Mouse (Mus musculus) naive thymus-derived CD4-positive, alpha-beta T cell, adult 2 months (primary cell): ENCODE measurements around the gene Rpap3.
"Not testable (repeated sequence)": the region's sequence is repeated elsewhere in the genome, so short reads cannot be mapped to it uniquely, and the experiment has no call there.

Experiments
- DNase-seq: peaks from one replicate; pipeline ENCODE4 v3.0.0-alpha.2; 2011; ENCODE audit warnings: low read depth

Rpap3 gene

GRCm38 (mm10) chr15:97684118-97684517 lies 21.5 kb downstream of the Rpap3 start:
- no peak for DNase-seq

GRCm38 (mm10) chr15:97682053-97682452 lies 23.6 kb downstream of the Rpap3 start:
- no peak for DNase-seq

DNA sequence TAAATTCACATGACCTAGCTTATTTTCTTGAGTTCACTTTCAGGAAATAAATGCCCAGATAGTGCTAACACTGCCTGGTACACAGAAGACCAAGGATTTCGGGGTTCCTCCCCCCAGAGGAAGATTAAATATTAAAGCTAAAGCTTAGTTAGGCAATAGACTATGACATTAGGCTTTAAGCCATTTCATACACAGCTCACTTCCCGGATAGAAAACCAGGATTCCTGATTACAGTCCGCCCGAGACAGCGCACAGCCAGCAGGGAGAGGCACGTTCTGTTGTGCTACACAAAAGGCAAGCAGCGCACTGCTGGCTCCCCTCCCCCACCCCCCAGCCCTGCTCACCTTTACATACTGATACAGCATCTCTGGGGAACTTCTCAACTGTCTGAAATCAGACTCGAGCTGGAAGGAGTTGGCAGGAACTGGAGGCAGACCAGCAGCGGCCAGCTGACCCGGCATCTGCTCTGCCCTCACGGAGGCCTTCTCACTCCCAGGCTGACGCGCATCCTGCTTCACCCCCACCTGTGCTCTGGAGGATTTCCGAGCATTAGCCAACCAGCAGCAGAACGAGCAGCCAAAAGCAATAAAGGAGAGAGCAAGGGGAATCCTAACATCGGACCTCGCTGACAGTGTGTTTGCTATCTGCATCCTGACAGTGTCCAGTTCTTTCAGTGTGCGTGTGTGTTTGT lies 25.5 kb downstream of the Rpap3 start:
- DNase-seq = no peak

DNA sequence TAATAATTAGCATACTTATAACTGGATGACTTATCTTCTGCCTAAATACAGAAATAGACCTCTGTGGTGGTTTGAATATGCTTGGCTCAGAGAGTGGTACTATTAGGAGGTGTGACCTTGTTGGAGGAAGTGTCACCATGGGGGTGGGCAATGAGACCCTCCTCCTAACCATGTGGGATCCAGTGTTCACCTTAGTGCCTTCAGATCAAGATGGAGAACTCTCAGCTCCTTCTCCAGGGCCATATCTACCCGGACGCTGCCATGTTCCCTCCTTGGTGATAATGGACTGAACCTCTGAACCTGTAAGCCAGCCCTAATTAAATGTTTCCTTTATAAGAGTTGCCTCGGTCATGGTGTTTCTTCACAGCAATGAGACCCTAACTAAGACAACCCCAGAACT lies 28.3 kb downstream of the Rpap3 start:
- DNase-seq = no peak

- DNase-seq = peak; percentile 14
Observed at GRCm38 (mm10) chr15:97675927-97676326, 29.7 kb downstream of the Rpap3 start.

DNA sequence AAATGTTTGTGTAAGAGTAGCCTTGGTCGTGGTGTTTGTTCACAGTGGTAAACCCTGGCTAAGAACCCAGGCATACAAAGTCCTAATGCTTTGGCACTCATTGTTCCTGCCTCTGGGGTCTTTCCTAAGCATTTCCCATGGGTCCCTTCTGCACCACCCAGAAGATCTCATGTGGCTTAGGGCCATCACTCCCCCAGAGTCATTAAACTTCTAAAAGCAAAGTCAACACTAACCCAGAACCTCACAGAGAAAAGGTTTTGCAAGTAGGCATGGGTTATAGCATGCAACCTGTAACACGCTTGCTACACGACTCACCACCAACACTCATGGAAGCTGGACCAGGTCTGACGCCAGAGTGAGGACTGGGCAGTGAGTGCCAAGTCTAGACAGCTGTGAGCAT lies 31.2 kb downstream of the Rpap3 start:
- no peak for DNase-seq

GRCm38 (mm10) chr15:97673256-97674000 lies 32.2 kb downstream of the Rpap3 start:
- no peak for DNase-seq

DNA sequence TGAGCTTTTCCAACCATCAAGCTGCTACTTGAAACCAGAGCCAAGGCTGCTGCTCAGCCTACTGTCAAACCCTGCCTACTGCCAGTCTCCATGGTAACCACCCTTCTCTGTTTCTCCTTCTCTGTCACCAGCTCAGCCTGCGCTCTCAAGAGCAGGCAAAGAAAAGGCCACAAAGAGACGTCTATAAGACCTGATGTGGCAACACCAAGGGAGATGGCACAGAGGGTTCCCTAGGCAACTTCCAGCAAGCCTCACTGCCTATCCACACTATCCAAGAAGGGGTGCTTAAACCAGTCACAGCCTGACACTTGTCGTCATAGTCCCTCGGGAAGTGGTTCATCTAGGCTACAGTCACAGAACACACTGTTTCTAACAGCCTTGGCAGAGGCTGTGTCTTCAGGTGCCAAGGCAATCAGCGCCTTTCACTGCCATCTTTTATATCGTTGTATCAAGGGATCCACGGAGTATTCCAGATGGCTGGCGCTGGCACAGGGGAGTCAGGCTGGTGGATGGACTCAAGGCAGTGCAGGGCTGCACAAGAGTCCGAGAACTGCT lies 33.3 kb downstream of the Rpap3 start:
- DNase-seq = no peak

DNA sequence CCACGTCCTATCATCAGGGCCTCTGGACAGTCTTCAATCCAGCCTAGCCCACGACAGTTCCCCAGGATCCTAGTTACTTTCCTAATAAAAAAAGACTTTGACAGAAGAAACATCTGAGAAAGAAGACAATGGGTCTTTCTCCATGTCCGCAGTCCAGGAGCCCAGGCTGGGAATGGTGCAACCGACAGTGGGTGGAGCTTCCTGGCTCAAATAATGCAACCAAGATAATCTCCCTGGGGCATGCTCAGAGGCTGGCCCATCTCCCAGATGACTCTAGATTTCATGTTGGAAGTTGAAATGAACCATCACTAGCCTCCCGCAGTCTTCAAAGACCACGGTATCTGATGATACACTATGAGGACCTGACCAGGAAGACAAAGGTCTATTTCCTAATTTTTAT lies 35.1 kb downstream of the Rpap3 start:
- no peak for DNase-seq

GRCm38 (mm10) chr15:97668158-97668877 lies 37.3 kb downstream of the Rpap3 start:
- not testable (repeated sequence) for DNase-seq

- DNase-seq = peak; percentile 91
Observed at GRCm38 (mm10) chr15:97667437-97667836, 38.2 kb downstream of the Rpap3 start.

GRCm38 (mm10) chr15:97666457-97666770 lies 39.2 kb downstream of the Rpap3 start:
- peak; percentile 41 for DNase-seq

DNA sequence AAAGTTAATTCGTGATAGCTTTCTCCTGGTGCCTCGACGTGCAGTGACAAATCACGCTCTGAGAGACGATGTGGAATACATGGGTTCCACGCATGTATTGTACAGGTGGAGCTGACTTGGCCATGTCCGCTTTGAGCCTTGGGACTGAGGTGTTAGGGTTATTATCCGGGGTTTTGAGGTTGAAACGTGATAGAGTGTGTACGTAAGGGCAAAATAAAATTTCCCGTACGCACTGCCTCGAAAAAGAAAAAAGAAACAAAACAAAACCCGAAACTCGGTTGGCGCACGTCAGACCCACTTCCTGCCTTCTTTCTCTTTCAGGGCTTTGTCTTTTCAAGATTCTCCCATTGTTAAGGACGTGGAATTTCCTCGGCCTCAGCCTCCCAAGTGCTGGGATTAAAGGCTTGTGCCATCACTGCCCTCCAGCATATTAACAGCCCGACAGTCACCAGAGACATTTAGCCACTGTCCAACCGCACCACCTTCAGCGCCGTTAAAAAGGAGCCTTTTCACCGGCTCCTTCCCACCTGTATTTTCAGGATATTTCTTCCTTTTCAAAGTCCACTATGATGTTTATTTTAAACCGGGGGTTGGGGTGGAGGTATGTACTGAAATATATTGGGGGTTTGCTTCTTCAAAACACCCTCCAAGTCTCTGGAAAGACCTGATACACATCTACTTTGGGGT lies 39.7 kb downstream of the Rpap3 start:
- DNase-seq = peak; percentile 82

DNA sequence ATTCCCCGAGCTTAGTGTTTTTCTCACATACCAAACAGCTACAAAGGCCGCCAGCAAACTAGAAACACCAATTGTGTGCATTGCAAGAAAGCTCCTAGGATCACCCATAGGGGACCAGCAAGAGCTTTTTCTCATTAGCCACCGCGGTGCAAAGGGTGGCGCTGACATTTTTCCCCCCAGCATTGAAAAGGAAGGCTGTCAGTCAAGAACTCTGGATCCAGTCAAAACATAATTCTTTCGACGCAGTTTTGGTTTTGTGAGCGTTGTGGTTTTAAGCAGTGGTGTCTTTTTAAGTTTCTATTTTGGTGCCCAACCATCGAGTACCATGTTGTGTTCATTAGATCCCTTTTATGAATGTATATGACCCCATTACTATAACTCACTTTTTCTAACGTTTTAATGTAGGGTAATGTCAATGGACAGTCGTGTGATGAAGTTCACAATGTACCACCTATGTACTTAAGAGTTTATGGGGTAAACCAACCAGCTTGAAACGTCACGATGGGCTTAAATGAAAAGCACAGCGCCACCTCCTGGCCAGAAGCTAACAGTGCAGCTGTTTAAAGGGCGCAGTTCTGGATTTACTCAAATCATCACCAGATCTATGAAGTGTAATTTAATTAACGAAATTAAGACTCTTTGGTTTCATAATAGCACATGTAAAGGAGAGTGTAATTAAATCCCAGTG lies 40.5 kb downstream of the Rpap3 start:
- DNase-seq = peak; percentile 84

DNA sequence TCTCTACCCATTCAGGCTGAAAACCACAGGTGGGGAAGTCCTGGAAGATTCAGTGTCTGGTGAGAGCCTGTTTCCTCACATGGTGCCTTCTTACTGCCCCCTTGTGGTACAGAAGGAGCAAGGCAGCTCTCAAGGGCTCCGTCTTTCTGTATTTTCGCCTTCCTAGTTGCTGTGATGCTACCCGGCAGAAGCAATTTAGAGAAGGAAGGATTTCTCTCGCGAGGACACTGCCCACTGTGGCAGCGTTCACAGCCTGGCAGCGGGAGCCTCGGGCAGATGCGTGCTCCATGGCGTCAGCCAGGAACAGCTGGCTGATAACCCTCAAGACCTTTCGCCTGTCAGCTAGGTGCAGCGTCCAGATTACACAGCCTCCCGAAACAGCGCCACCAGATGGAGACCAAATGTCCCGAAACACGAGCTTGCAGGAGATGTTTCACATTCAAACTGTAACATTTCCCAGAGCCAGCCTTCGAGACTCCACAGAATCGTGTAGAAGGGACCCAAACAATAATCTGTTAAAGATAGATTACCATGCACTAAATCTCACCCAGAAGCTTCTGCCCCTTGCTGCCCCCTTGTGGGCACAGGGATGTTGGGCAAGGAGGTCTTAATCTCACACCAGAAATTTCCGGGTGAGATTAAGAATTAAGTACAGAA lies 41.7 kb downstream of the Rpap3 start:
- peak; percentile 93 for DNase-seq

DNA sequence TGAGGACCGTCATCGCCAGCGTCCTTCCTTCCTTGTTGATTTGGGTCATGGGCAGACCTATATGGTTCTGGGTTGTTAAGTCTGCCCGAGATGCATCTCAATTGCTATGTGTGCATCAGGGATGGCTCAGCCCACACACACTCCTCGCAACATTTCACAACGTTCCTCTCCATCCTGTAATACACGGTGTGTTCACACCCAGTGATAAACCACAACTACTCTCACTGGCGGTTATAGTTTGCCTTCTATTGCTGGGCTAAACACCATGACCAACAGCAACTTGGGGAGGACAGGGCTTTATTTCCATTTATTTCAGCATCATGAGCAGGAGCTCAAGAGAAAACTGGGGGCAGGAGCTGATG lies 46.9 kb downstream of the Rpap3 start:
- DNase-seq = no peak

GRCm38 (mm10) chr15:97657856-97658754 lies 47.5 kb downstream of the Rpap3 start:
- DNase-seq = no peak

DNA sequence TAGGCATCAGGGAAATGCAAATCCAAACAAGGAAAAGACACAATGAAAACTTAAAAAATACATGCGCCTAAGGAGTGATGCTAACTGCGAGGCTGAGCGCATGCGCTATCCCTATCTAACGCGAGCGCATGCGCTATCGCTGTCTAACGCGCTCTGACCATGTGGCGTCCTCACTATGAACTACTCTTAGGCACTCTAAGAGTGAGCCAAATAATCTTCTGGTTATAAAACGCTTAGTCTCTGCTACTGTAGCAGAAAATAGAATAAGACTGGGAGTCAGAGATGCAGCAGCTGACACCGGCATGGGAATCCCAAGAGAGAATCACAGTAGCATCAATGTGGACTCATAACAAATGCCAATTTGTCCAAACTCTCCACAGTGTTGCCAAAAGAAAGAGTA lies 48.2 kb downstream of the Rpap3 start:
- no peak for DNase-seq

DNA sequence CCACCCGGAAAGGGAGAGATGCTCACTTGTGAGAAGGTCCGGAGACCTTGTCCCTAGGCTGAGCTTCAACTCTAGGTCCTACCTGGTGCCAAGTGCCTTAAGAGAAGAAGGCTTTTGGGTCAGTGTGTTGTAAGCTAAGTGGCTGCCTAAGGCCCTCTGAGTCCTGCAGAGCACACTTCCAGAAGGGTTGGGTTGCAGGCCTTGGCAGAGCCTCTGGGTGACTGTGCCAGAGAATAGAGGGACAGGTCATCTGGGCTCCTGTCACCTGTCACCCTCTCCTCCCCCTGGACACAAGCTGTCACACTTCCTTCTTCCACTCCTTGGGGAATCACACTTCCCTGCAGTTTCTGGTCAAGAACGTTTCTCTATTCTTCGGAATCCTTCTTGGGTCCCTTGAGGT lies 55.9 kb downstream of the Rpap3 start:
- DNase-seq = no peak

DNA sequence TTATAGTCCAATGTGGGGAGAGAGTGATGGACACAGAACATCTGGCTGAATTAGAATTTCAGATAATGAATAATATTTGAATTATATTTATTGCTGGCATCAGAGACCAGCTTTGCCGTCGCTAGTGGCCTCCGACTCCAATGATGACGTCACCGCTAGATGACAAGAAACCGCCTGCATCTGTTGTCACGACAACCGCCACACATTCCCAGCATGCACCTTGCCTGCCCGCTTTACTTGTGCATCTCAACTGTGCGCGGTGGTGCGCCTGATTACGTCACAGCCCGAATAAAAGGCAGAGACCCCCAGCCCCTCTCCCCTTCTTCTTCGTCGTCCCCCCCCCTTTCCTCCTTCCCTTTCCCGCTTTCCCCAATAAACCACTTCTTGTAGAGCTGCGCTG lies 57.4 kb downstream of the Rpap3 start:
- no peak for DNase-seq
